Mouse (Mus musculus): ENCODE measurements around the gene Cabp1. TPM values are rescaled to one million over a fixed set of nuclear protein-coding genes. Genes with fewer than 3 reads are reported as not detected.

Gene Cabp1
- polyA plus RNA-seq, 1 experiment from 2014 or later: 2.0 TPM

- H3K4me2 ChIP-seq (replicated peaks; ENCODE audit: low read depth, low read length): peak within 1 kb of the TSS; percentile 96
- H3K4me1 ChIP-seq (ENCODE audit: control insufficient read depth, insufficient read depth, low read length): peaks cover 6% of the 10 kb centered on the region; the same call in 1 of the 2 replicates
- no peaks in the 10 kb centered on the region for H3K27me3 ChIP-seq (ENCODE audit: control insufficient read depth, insufficient read depth, low read length)
- peaks cover 12% of the 10 kb centered on the region for H3K36me3 ChIP-seq (ENCODE audit: control insufficient read depth, insufficient read depth, low read length)
- under 1% methylated on average over 52 of the region's 81 CpGs for WGBS
- H3K4me3 ChIP-seq (ENCODE audit: low read length): peak within 1 kb of the TSS; percentile 78
- peak within 1 kb of the TSS; percentile 87 for H3K9ac ChIP-seq (ENCODE audit: low read depth, low read length)
- peak; percentile 94 for ATAC-seq (ENCODE audit: low FRiP score, low TSS enrichment)
- no peak within 1 kb of the TSS for H3K27ac ChIP-seq (ENCODE audit: low read depth, low read length)
- no peaks in the 10 kb centered on the region for H3K9me3 ChIP-seq (ENCODE audit: control insufficient read depth, low read length)
These were observed 59.7 kb downstream of the Cabp1 start, which contains the start of gene Unc119b for GRCm38 (mm10) chr5:115134234-115135165. Gene Unc119b, minus strand, starts transcription at chr5:115134975.

- Histone ChIP-seq H3K4me1 (ENCODE audit: control insufficient read depth, insufficient read depth, low read length) (peaks cover 6% of the 10 kb centered on the region; the same call in 1 of the 2 replicates), H3K9me3 (ENCODE audit: control insufficient read depth, low read length) (no peaks in the 10 kb centered on the region), H3K9ac (ENCODE audit: low read depth, low read length) (peak overlapping the region; percentile 87; the same call in 1 of the 2 replicates), H3K4me3 (ENCODE audit: low read length) (peak overlapping the region; percentile 78), H3K27me3 (ENCODE audit: control insufficient read depth, insufficient read depth, low read length) (no peaks in the 10 kb centered on the region), H3K27ac (ENCODE audit: low read depth, low read length) (no peak overlapping the region), H3K4me2 (replicated peaks; ENCODE audit: low read depth, low read length) (peak overlapping the region; percentile 96), H3K36me3 (ENCODE audit: control insufficient read depth, insufficient read depth, low read length) (peaks cover 21% of the 10 kb centered on the region)
- ATAC-seq (ENCODE audit: low FRiP score, low TSS enrichment): no peak
- WGBS: 52% methylated on average over 6 of the region's 6 CpGs
These were observed 60.7 kb downstream of the Cabp1 start for GRCm38 (mm10) chr5:115133358-115134066.

DNA sequence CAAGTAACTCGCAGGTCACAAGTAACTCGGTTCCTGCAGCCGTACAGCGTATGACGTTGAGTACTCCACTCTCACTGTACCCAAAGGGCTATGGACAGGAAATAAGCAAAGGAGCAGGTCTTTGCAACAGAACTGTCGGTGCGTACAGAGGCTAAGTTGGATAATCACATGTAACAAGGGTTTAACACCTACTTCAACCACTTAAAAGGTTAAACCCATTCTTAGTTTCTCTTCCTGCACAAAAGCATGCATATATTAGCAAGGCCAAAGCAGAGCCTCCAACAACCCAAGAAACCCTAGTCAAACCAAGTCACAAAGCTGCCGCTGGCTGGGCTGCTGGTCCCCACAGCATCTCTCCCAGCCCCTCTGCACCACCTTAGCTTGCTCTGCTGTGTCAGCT is 61.7 kb downstream of the Cabp1 start:
- Histone ChIP-seq H3K4me1 (ENCODE audit: control insufficient read depth, insufficient read depth, low read length) (peaks cover 8% of the 10 kb centered on the region; the same call in 1 of the 2 replicates), H3K36me3 (ENCODE audit: control insufficient read depth, insufficient read depth, low read length) (peaks cover 30% of the 10 kb centered on the region), H3K27ac (ENCODE audit: low read depth, low read length) (no peak overlapping the region), H3K4me3 (ENCODE audit: low read length) (no peak overlapping the region), H3K9me3 (ENCODE audit: control insufficient read depth, low read length) (no peaks in the 10 kb centered on the region), H3K9ac (ENCODE audit: low read depth, low read length) (no peak overlapping the region), H3K27me3 (ENCODE audit: control insufficient read depth, insufficient read depth, low read length) (no peaks in the 10 kb centered on the region), H3K4me2 (replicated peaks; ENCODE audit: low read depth, low read length) (no peak overlapping the region)
- 88% methylated on average over 8 of the region's 8 CpGs for WGBS
- ATAC-seq (ENCODE audit: low FRiP score, low TSS enrichment): no peak

GRCm38 (mm10) chr5:115129328-115129727 is 64.9 kb downstream of the Cabp1 start:
- Histone ChIP-seq H3K9ac (ENCODE audit: low read depth, low read length) (no peak overlapping the region), H3K27ac (ENCODE audit: low read depth, low read length) (no peak overlapping the region), H3K4me1 (ENCODE audit: control insufficient read depth, insufficient read depth, low read length) (peaks cover 21% of the 10 kb centered on the region), H3K36me3 (ENCODE audit: control insufficient read depth, insufficient read depth, low read length) (peaks cover 55% of the 10 kb centered on the region), H3K4me3 (ENCODE audit: low read length) (no peak overlapping the region), H3K9me3 (ENCODE audit: control insufficient read depth, low read length) (no peaks in the 10 kb centered on the region), H3K27me3 (ENCODE audit: control insufficient read depth, insufficient read depth, low read length) (no peaks in the 10 kb centered on the region), H3K4me2 (replicated peaks; ENCODE audit: low read depth, low read length) (no peak overlapping the region)
- WGBS: 94% methylated on average over 6 of the region's 6 CpGs
- no peak for ATAC-seq (ENCODE audit: low FRiP score, low TSS enrichment)

DNA sequence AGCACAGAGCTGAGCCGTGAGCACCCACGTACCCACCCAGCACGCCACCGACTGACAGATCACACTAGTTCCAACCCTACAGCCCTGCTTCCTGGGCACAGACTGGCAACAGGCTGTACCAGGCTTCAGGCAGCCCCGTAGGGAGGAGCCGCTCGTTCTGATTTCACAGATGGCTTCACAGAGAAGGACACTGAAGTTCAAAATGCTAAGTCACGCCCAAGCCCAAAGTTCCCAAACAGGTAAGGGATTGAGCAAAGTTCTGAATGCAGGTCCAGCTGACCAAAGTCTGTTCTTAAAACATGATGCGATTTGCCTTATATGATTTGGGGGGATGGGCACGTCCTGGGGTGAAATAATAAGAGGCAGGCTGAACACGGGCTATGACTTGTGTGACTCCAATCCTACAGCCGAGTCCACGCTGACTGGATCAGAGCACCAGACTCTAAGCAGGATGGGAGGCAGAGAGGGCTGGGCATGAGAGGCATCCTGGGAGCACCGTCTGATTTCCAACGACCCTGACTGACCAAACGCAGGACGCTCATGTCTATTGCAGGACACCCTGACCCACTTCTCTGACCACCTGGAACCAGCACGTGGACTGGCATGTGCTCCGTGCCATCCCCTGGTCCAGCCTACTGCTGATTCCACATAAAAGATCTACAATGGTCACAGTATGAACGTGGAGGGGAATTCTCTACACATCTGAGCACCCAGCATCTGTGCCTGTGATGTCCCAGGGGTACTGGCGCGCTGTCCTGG is 66.6 kb downstream of the Cabp1 start:
- Histone ChIP-seq H3K9ac (ENCODE audit: low read depth, low read length) (0 out of 2 replicates have a peak overlapping the region, but pooled peaks have one; percentile 5), H3K4me1 (ENCODE audit: control insufficient read depth, insufficient read depth, low read length) (peaks cover 18% of the 10 kb centered on the region; the same call in 1 of the 2 replicates), H3K27ac (ENCODE audit: low read depth, low read length) (no peak overlapping the region), H3K4me2 (replicated peaks; ENCODE audit: low read depth, low read length) (no peak overlapping the region), H3K27me3 (ENCODE audit: control insufficient read depth, insufficient read depth, low read length) (no peaks in the 10 kb centered on the region), H3K36me3 (ENCODE audit: control insufficient read depth, insufficient read depth, low read length) (peaks cover 65% of the 10 kb centered on the region), H3K9me3 (ENCODE audit: control insufficient read depth, low read length) (no peaks in the 10 kb centered on the region), H3K4me3 (ENCODE audit: low read length) (no peak overlapping the region)
- 83% methylated on average over 22 of the region's 22 CpGs for WGBS
- no peak for ATAC-seq (ENCODE audit: low FRiP score, low TSS enrichment)

- no peak for ATAC-seq (ENCODE audit: low FRiP score, low TSS enrichment)
- Histone ChIP-seq H3K9ac (ENCODE audit: low read depth, low read length) (0 out of 2 replicates have a peak overlapping the region, but pooled peaks have one; percentile 5), H3K27ac (ENCODE audit: low read depth, low read length) (no peak overlapping the region), H3K4me1 (ENCODE audit: control insufficient read depth, insufficient read depth, low read length) (peaks cover 15% of the 10 kb centered on the region; the same call in 1 of the 2 replicates), H3K4me3 (ENCODE audit: low read length) (no peak overlapping the region), H3K36me3 (ENCODE audit: control insufficient read depth, insufficient read depth, low read length) (peaks cover 63% of the 10 kb centered on the region), H3K4me2 (replicated peaks; ENCODE audit: low read depth, low read length) (no peak overlapping the region), H3K9me3 (ENCODE audit: control insufficient read depth, low read length) (no peaks in the 10 kb centered on the region), H3K27me3 (ENCODE audit: control insufficient read depth, insufficient read depth, low read length) (no peaks in the 10 kb centered on the region)
- 81% methylated on average over 28 of the region's 28 CpGs for WGBS
These were observed 67.4 kb downstream of the Cabp1 start for GRCm38 (mm10) chr5:115126578-115127312.

GRCm38 (mm10) chr5:115125211-115125871 is 68.8 kb downstream of the Cabp1 start:
- Histone ChIP-seq H3K4me3 (ENCODE audit: low read length) (no peak overlapping the region), H3K9me3 (ENCODE audit: control insufficient read depth, low read length) (no peaks in the 10 kb centered on the region), H3K4me2 (replicated peaks; ENCODE audit: low read depth, low read length) (no peak overlapping the region), H3K27me3 (ENCODE audit: control insufficient read depth, insufficient read depth, low read length) (no peaks in the 10 kb centered on the region), H3K4me1 (ENCODE audit: control insufficient read depth, insufficient read depth, low read length) (peaks cover 15% of the 10 kb centered on the region; the same call in 1 of the 2 replicates), H3K27ac (ENCODE audit: low read depth, low read length) (peak overlapping the region; percentile 43; the same call in 1 of the 2 replicates), H3K9ac (ENCODE audit: low read depth, low read length) (no peak overlapping the region), H3K36me3 (ENCODE audit: control insufficient read depth, insufficient read depth, low read length) (peaks cover 61% of the 10 kb centered on the region)
- WGBS: 20% methylated on average over 24 of the region's 24 CpGs
- peak; percentile 56; the same call in 1 of the 2 replicates for ATAC-seq (ENCODE audit: low FRiP score, low TSS enrichment)
